Mouse (Mus musculus) telencephalon, adult 2 months (tissue): Measurements from ENCODE around the gene Bmf.
A peak's percentile ranks its signal among the peaks of the same experiment; 100 is the strongest.
"Not testable (repeated sequence)": the region's sequence is repeated elsewhere in the genome, so short reads cannot be mapped to it uniquely, and the experiment has no call there.

ENCODE experiments used
- DNase-seq: peaks from one replicate; pipeline ENCODE4 v3.0.0-alpha.2; 2011; ENCODE audit warnings: low read depth, low spot score

Bmf gene

DNA sequence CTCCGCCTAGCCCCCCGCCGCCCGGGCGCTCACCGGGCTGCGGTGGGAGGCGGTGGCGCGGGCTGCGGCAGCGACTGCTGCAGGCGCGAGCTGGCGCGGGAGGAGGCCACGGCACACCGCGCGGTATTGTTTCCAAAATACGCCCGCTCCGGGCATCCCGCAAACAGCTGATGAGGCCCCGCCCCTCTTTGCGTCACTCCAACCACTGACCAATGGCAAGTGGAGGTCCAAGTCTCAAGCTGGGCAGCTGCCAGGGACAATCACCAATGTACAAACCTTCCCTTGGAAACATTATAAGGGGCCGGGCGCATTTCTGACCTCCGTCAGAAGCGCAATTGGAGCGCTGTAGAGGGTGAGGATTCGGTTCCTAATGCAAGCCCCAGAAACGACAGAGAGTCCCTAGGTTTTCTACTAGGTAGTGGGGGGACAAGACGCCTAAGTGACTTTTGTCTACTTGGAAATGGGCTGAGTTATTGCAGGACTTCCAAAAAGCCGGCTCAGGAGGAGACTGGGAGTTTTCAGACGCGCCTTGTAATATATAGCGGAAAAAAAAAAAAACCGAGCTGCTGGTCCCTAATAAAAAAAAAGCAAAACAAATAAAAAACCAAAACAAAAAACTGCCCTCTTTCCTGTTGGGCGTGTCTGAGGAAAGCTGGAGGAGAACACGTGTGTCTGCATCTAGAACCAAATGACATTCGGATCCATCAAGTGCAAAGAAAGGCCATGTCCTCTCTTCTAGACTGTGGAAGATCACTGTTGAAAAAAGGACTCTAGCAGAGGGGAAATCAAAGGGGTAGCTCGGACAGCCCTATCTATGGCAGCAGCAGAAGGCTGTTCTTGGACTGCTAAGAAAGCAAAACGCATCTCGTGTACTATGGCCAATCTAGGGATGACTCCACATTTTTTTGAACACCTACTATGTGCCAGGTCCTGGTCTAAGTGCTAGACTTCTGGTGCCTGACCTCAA, at the start of gene Bmf:
TSS of gene Bmf (minus strand) at position 181 of the 967 bp plus-strand sequence.
- peak; percentile 93 for DNase-seq

DNA sequence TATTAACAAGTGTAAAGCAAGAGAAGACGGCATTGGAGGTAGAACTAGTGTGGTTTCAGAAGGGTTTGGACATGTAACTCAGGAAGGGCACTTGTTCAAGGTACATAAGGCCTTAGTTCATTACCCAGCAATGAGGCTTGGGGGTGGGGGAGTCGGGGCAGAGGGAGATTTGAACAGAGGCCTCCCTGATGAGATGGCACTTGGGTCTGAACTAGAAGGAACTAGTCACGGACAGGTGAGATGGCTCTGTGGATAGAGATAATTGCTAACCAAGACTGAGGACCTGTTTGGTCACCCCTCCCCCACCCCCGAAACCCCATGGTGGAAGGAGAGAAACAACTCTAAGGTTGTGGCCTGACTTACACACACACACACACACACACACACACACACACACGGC, 49.6 kb upstream of the Bmf start:
- DNase-seq: no peak

DNA sequence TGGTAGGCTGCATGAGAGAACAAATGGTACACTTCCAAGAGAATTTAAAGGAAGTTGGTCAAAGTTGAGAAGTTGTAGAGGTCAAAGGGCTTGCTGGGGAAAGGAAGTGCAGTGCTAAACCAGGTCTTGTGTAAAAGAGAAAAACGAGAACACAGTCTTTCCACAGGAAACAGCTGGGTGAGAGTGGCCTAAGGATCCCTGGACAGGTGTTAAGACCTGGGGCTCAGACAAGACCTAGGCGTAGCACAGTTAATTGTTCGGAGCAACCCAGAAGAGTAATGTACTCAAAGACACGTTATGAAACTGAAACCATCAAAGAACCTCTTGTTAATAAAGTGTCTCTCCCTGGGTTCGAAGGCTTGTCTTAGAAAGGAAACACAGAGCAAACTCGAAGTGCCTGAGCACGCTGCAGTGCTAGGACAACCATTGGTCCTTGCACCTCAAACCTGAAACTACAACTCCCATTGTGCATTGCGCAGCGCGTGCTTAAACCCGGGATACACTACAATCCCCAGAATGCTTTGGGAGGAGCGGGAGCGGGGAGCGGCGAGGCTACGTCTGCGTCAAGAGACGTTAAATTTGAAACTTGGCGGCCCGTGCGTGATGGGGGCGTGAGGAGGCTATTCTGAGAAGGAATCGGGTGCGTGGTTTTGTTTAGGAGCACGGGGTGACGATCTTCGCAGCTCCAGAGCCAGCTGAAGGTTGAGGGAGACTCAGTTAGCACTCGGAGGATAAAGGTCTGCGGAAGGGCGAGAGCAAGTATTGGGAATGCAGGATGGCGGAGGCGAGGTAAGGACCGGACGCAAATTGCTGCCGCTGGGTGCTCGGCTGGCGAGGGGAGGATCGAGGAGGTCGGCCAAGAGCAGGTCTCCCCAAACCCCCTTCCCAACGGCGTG, 48.4 kb upstream of the Bmf start, which contains the start of gene Bub1b:
TSS of gene Bub1b (plus strand) at position 539 of the 896 bp plus-strand sequence.
- peak; percentile 90 for DNase-seq

DNA sequence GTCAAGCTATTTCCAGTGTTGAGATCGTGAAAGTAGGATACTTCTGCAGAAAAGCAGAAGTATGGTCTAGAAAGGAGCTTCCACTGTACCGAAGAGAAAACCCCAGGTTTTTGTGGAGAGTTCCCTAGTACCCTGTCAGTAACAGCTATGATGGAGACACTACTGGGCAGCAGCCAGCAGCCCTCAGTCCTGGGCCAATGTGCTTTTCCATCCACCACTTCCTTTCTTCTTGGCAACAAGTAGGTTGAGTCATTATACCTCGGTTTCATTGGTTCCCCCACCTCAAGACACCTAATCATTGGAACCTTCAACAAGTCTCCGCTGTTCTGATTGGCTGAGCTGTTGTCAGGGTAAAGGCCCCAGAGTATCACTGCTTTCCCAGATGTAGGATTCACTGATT, 41.6 kb upstream of the Bmf start:
- DNase-seq: no peak

DNA sequence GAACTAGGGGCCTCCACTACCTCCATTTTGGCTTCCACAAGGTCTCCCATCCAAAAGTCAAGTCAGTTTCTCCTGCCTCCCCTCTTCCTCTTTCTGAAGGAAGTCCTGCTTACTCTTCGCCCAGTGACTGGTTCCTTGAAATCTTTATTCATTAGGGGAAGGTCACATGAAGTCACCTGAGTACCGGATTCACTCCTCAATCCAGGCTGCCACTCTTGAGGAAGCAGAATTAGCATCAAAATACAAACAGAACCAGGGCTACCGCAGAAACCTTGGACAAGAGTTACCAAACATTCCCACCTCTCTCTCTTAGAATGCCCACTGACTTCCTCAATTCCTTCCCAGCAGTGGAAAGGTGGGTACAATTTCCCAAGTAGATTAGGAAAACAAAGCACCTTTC, 38.2 kb upstream of the Bmf start:
- no peak for DNase-seq

DNA sequence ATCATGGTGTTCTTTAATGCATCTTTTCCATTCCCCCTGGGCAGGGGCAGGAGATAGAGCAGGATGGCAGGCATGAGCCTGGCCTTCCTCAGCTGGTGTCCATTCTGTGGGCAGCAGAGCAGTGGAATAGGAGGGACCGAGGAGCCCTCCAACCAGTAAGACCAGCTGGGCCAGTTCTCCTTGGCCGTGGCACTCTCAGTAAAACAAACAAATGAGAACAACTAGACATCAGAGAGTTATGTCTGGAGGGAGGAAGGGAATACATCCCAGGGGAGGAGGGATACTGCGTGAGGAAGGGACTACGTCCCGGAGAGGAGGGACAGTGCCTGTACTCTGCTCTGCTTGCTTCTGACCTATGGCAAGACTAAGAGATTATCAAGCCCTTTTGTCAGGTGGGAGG, 36.5 kb upstream of the Bmf start:
- DNase-seq: no peak

DNA sequence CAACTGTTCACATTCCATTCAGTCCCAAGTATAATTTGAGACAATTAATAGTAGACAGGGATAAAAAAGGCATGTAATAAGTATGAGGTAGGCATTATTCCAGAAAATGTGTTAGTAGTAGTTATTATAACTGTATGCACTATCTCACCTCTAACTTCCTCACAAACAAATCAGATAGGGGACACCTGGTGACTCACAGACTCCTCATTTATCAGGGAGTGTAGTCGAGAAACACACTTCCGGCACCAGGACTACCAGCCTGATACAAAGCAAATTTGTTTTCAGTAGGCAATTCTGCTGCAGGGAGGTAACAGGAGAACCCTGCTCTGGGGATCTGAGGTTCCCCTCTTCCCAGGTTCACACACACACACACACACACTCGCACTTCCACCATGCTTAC, 23.6 kb upstream of the Bmf start:
- no peak for DNase-seq

DNA sequence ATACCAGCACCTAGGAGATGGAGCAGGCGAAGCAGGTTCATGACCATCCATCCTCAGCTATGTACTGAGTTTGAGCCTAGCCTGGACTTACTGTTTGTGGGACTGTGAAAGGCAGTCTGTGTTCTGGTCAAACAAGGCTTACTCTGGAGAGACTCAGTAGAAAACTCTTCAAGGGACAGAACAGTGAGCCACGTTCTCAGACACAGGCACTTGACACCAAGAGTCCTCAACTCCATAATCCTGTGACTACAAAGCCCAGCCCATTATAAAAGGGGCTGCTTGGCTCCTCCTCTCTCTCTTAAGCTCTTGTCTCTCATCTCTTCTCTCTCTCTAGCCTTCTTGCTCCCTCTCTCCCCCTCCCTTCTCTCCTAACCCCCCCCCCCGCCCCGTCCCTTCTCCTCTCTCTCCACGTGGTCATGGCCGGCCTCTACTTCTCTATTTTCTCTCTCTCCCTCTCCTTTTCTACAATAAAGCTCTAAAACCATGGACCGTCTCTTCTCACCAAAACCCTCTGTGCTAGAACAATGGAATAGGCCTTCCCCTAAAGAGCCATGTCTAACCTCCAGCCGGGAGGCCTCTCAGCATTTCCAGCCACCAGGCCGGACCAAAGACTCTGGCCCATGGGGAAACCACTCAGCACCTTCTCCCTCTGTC, 22.8 kb upstream of the Bmf start:
- no peak for DNase-seq

DNA sequence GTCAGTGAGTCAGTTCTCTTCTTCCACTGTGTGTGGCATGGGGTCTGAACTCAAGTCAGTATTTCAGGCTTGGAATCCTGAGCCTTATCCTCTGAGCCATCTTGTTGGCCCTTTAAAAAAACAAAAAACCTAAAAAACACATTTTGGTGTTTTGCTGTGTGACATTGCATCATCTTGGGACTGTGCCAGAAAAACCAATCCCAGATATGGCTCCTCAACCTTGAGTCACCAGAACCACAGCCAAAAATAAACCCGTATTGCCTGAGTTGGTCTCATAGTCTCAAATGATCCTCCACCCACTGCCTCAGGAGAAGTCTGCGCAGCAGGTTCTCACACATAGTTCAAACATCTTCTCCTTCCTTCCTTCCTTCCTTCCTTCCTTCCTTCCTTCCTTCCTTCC, 21.5 kb upstream of the Bmf start:
- DNase-seq: no peak

DNA sequence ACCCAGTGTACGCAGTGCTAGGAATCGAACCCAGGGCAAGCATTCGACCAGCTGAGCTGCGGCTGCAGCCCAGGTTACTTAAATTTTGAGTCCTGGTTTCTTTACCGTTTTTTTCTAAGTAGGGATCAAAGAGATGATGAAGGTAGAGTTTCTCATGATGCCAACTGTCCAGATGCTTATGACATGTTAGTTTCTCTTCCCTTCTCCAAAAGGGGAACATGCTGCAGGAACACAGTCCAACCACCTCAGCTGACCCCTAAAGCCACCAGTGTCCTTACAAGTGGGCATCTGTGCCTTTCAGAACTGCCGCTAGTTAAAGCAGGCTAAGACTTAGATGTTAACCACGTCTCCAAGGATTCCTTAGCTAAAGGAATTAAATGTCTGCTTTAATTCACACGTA, 17.7 kb upstream of the Bmf start:
- DNase-seq: no peak

DNA sequence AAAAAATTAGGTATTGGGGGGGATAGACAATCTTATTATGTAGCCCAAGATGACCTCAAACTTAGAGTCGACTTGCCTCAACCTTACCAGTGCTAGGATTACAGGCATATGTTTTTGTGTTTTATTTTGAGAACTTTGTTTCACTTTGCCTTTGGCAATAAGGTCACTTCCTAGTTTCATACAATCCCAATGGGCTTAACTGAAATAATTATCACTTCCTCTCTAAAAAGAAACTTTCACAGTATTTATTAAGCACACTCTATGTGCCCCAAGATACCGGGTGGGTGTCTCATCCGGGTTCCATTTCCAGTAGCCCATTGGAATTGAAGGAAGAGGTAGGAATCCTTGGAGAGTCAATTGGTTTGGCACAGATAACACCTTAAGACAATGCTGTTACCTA, 12.9 kb upstream of the Bmf start:
- no peak for DNase-seq

DNA sequence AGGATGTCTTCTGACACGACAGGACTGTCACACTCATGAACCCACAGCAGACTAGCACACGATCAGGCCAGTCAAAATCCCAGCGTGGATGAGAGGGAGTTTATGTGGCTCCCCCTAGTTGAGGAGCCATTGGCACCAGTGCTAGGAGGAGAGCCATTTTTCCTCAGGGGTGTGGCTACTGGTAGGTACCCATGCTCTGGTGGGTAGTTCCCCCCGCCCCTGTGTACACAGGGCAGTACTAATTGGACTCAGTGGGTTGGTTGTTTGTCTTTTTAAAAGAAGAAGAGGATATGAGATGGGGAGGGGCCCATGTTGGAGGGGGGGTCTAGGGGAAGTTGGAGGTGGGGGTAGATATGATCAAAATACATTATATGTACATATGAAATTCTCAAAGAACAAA, 12.5 kb upstream of the Bmf start:
- DNase-seq: no peak

DNA sequence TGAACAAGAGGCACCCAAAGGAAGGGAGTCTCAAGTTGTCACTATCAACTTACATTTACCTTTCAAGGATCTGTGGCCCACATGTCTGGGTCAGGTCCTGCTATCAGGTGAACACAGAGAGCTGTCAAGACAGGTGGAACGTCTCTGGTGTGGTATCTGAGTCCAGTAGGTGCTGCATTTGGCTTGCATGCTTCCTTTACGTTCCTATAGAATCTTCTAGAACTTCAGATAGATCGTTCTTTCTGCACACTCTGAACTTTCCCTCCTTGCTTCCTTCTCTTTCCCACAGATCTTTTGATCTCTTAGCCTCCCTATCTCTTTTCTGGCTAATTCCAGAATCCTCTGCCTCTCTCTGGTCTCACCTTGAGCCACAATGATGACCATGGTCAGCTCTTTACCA, 8.9 kb upstream of the Bmf start:
- no peak for DNase-seq

DNA sequence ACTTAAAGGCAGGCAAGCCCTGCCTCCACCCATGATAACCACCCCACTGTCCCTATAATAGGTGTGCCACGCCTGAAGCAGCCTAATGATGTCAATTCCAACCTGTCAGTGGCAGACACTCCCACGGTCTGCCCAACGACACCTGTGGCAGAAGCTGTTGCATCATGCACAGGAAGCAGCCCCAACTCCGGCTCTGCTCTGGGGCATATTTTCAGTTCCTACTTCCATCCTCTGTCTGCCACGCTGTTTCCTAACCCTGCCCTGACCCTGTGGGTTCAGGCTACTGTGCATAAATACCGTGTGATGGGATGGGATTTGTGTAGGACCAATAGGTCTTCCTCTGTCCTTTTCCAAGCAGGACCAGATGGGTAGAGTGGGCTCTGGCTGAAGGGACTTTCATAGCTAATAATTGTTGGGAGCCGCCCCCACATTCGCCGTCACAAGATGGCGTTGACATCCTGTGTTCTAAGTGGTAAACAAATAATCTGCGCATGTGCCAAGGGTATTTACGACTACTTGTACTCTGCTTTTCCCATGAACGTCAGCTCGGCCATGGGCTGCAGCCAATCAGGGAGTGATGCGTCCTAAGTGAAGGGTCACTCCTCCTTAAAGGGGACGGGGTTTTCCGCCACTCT, 5.0 kb upstream of the Bmf start:
- not testable (repeated sequence) for DNase-seq

DNA sequence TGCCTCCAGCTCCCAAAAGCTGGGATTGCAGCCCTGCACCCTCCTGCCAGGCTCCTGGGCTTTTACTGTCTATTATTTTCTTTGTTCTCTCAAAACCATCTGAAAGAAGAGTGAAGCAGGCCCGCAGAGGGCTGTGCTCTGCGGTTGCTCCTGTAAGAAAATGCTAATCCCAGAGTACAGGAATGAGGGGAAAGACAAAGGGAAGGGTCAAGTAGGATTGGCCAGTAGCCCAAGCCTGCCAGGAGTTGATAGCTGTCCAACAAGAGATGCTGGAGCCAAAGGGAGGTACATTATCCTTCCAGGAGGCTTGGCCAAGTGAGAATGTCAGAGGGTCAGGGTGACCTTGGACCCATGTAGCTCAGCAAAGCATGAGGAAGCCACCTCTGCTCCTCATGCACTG, 2.1 kb upstream of the Bmf start:
- DNase-seq: no peak

DNA sequence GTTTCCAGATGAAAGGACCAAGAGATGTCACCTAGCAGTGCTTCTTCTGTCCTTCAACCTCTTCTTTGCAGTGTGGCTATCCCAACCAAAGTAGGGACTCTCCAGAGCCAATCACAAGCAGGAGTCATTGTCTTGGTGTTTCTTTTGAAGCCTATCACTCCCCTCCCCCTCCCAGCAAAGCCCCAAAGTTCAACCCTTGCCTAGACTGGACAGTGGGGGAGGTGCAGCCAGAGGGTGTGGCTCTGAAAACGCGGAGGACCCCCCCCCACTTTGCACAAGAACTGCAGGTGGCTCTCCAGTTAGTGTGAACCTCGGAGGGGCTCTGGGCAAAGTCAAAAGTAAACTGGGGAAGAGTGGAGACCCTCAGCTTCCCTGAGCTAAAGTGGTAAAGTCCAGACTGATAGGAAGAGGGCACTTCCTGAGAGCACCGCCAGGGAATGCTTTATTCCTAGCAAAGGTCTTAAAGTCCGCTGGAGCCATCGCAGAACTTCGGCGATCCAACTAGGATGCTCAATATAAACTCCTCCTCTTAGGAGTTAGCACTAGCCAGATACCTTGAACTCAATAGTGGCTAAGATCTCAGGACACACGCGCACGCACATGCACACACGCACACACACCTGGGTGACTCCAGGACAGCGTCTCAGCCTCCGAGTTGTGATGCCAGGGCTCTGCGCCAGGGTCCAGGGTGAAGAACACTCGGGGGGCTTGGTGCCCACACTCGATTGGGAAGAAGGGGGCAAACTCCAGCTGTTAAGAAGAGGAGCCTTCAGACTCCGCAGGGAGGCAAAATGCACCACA, 866 bp downstream of the Bmf start:
- DNase-seq: no peak

DNA sequence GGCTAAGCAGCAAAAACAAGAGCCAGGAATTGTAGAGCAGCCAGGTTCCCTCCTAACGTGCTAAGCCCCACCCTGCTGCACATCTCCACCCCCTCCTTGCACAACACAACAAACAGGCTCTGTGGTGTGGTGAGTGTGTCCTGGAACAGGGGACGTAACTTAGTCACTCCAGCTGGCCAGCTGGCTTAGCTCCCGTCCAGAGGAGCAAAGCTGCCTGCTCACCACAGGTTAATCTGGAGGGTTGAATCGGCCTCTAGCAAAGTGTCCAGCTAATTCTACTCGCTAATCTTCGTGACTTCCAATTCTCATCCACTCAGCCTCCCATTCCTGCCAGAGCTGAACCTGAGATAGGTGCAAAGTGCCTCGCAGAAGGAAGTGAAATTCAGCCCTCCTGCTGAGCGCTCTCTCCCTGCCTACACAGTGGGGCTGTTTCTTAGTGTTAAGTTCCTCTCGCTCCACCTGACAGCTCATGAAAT, 1.9 kb downstream of the Bmf start:
- DNase-seq: no peak

DNA sequence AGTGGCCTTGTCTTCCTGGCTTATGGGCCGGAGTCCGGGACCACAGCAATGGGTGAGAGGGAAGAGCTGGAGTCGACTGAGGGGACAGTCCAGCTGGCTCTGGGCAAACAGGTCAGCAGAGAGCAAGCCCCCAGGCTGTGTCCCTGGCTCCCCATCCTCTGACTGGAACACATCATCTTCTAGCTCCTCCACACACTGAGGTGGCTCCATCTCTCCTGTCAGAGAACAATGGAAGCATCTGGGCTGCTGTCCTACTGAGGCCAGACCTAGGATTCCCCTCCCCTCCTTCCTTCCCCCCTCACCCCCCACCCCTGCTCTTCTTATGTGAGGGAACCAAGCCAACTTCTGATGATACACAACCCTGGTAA, 2.7 kb downstream of the Bmf start:
- no peak for DNase-seq

DNA sequence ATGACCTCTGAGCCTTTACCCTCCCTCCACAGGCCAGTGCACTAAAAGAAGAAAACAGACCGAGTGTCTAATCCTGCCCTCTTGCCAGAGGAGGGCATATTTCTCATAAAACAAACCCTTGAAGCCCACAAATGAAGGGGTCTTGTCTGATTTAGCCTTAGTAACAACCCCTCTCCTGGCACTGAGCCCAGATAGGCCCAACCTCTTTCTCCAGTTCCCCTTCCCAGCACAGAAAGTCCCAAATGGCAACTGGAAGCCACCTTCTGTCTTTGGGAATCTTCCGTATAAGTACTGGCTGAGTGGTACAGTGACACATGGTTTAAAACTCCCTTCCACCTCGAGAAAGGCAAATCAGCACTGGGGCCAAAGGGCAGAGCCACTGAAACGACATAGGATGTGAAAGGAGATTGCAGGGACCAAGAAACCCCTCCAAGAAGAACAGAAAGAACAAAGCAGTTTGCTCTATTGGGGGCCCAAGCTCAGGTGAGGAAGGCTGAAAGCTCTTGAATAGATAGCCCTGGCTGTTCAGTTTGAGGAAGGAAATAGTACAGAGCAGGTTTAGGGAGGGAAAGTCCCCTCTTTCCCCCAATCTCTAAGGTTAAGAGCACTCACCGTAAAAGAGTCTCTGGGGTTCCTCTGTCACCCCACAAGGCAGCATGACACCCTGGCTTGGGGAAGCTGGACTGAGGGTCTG, 3.2 kb downstream of the Bmf start:
- DNase-seq: no peak
